17 mouse cellular contexts compared by ENCODE assay signal in the genomic region with DNA sequence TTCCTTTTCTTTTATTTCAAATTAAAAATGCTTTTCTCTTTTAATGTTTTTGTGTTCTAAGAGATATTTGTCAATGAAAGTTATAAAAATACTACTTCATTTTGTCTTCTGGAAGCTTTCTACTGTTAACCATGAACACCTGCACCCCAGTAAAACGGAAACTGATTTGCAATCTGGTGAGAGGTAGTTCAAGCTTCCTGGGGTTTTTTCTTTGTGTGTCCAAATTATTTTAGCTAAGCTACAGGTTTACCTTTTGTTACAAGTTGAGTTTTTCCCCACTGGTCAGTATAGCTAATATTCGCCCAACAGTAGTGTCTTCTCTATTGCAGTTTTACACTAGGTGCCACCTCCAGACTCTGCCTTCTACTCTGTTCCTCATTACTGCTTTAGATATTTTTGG.
"Had no signal": no experiment of that assay in that cellular context is flagged by ENCODE, and none has a peak within 500 bp of the region (broad histone marks: within the 10 kb centered on the region; RNA-seq: fewer than 3 reads in every experiment).

No protein-coding gene starts in this region.

- H3K9me3 ChIP-seq: neural tube, embryonic 12.5 days; neural tube, embryonic 13.5 days; neural tube, embryonic 15.5 days; stomach, embryonic 15.5 days had no signal

- H3K27me3 ChIP-seq: neural tube, embryonic 12.5 days; neural tube, embryonic 13.5 days; neural tube, embryonic 15.5 days; stomach, embryonic 15.5 days had no signal

- H3K9ac ChIP-seq: neural tube, embryonic 12.5 days; neural tube, embryonic 13.5 days; neural tube, embryonic 15.5 days; stomach, embryonic 15.5 days had no signal

- DNase-seq: retina, postnatal 1 day; right cerebral cortex, adult 18-20 months; right cerebral cortex, postnatal 14 days; right cerebral cortex, postnatal 25 days; right cerebral cortex, postnatal 4 days; spleen, adult 18-20 months; thymus, adult 18-20 months; thymus, adult 2 months; thymus, postnatal 14 days; thymus, postnatal 25 days; thymus, postnatal 36 days; thymus, postnatal 4 days had no signal

- H3K36me3 ChIP-seq: neural tube, embryonic 15.5 days had no signal

- H3K27ac ChIP-seq: neural tube, embryonic 12.5 days; neural tube, embryonic 13.5 days; neural tube, embryonic 15.5 days; stomach, embryonic 15.5 days; stomach, postnatal 0 days had no signal

- H3K4me2 ChIP-seq: neural tube, embryonic 12.5 days; neural tube, embryonic 13.5 days; neural tube, embryonic 15.5 days; stomach, embryonic 15.5 days had no signal

- H3K4me1 ChIP-seq: neural tube, embryonic 12.5 days; neural tube, embryonic 13.5 days; neural tube, embryonic 15.5 days; stomach, embryonic 15.5 days had no signal

- H3K4me3 ChIP-seq: neural tube, embryonic 12.5 days; neural tube, embryonic 13.5 days; neural tube, embryonic 15.5 days; stomach, embryonic 15.5 days had no signal
